Mouse (Mus musculus) olfactory bulb, adult 2 months (tissue): ENCODE data around the gene Acer1.

ENCODE experiments used
- CTCF ChIP-seq: fragments of 200-500 bp; IDR thresholded peaks from 2 replicates; pipeline ENCODE4 v1.5.1; 2012; ENCODE audit warnings: low read depth, mild to moderate bottlenecking, low read length, moderate library complexity; ENCODE audit not compliant: insufficient read depth
- POLR2A ChIP-seq: fragments of 200-500 bp; IDR thresholded peaks from 2 replicates; pipeline ENCODE4 v1.6.1; 2012; ENCODE audit warnings: mild to moderate bottlenecking, low read depth, low read length, moderate library complexity; ENCODE audit not compliant: insufficient read depth

GRCm38 (mm10) chr17:56973956-56974707 lies 7.8 kb downstream of the Acer1 start:
- no peak for TF ChIP-seq POLR2A
- no peak for TF ChIP-seq CTCF
